ENCODE assay signal across 8 mouse cellular contexts in the genomic region with DNA sequence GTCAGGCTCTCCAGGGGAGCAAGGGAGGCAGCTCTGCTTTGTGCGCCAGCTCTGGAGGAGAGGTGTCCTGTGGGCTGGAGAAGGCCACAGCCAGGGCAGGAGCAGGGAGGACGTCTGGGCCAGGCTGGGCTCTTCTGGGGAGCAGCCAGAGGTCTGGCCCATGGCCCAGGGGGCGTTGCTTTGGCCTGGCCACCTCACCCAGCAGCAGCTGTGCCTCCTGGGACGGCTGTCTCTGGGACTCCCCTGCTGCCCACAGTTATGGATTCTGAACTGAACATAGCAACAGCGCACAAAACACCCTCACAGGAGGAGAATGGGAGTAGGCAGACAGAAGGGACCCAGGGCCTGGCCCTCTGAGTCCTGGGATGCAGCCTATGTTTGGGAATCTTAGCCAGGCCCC.
DNase-seq lines count a peak whose midpoint lies in the region; ATAC-seq and TF ChIP-seq lines count a peak whose summit lies in the region.

No protein-coding gene starts in this region.

- H3K9me3 ChIP-seq in kidney, embryonic 15.5 days (replicated peaks), result no peaks in the 10 kb centered on the region

- no peaks in the 10 kb centered on the region for H3K79me2 ChIP-seq in myocyte (ENCODE audit: control insufficient read depth, insufficient read depth)

- no peak overlapping the region for H3K4me3 ChIP-seq in kidney, embryonic 15.5 days (replicated peaks)
- H3K4me3 ChIP-seq in myocyte, result no peak overlapping the region

- no peak overlapping the region for H3K27ac ChIP-seq in kidney, embryonic 15.5 days

- TF ChIP-seq POLR2A in myocyte (IDR thresholded peaks at IDR 0.05; ENCODE audit: insufficient read length, low read depth), result peak; percentile 48

- 53% methylated on average over 5 of the region's 5 CpGs for WGBS in kidney, embryonic 15.5 days

- intact Hi-C loops in left cerebral cortex, postnatal 25 days (cut with DNase I), result no loop called here
- intact Hi-C loops in gastrocnemius, postnatal 36 days (cut with DNase I), result no loop called here

- H3K9ac ChIP-seq in kidney, embryonic 15.5 days, result no peak overlapping the region

- H3ac ChIP-seq in myocyte (ENCODE audit: control insufficient read depth, insufficient read length), result no peak overlapping the region

- H3K4me2 ChIP-seq in kidney, embryonic 15.5 days, result no peak overlapping the region
- peak overlapping the region; percentile 71 for H3K4me2 ChIP-seq in myocyte (ENCODE audit: low read depth)

- peak; percentile 44; the same call in 1 of the 2 replicates for ATAC-seq in kidney, embryonic 15.5 days (replicated peaks; ENCODE audit: low FRiP score)
- ATAC-seq in megakaryocyte progenitor cell, adult 5-6 weeks (replicated peaks; ENCODE audit: poor library complexity), result no peak

- H3K4me1 ChIP-seq in kidney, embryonic 15.5 days, result peaks cover 16% of the 10 kb centered on the region

- no peaks in the 10 kb centered on the region for H3K27me3 ChIP-seq in kidney, embryonic 15.5 days
- no peaks in the 10 kb centered on the region for H3K27me3 ChIP-seq in myocyte (ENCODE audit: control insufficient read depth, insufficient read depth, insufficient read length)

- peak; percentile 8 to 10 for DNase-seq in left cerebral cortex, postnatal 25 days (ENCODE audit: low spot score in 2 of 2)
- DNase-seq in left cerebral cortex, adult 9 months (ENCODE audit: low spot score in 2 of 2), result no peak
- peak; percentile 71 to 82 for DNase-seq in adrenal gland, postnatal 36 days
- peak; percentile 75 to 83 for DNase-seq in gastrocnemius, postnatal 36 days
- DNase-seq in urinary bladder, postnatal 10 days (ENCODE audit: low spot score), result no peak

- no peaks in the 10 kb centered on the region for H3K36me3 ChIP-seq in kidney, embryonic 15.5 days
- no peaks in the 10 kb centered on the region for H3K36me3 ChIP-seq in myocyte (ENCODE audit: control insufficient read depth, insufficient read depth)

TF ChIP-seq in myocyte, 11 proteins besides CTCF, POLR2A, EP300 and RAD21:
- TF ChIP-seq USF1 (IDR thresholded peaks at IDR 0.05; ENCODE audit: low read depth), result no peak
- peak; percentile 37 for TF ChIP-seq POLR2AphosphoS2 (IDR thresholded peaks at IDR 0.05; ENCODE audit: insufficient read length, low read depth)
- no peak for TF ChIP-seq E2F4 (IDR thresholded peaks at IDR 0.05; ENCODE audit: insufficient read depth)
- peak in 2 of 3 experiments; percentile 89 to 93 for TF ChIP-seq MYOD1 (IDR thresholded peaks at IDR 0.05; ENCODE audit: control insufficient read depth in 1 of 3, insufficient read length in 2 of 3, low read depth in 2 of 3)
- no peak for TF ChIP-seq CEBPB (IDR thresholded peaks at IDR 0.05; ENCODE audit: insufficient read depth, poor library complexity, severe bottlenecking)
- peak; percentile 93 to 98 (median 95) for TF ChIP-seq MYOG (IDR thresholded peaks at IDR 0.05; ENCODE audit: control insufficient read depth in 1 of 3, insufficient read depth in 1 of 3, insufficient read length in 2 of 3, low read depth in 2 of 3)
- peak; percentile 82 for TF ChIP-seq TCF3 (IDR thresholded peaks at IDR 0.05; ENCODE audit: insufficient read length, low read depth)
- no peak for TF ChIP-seq SRF (IDR thresholded peaks at IDR 0.05; ENCODE audit: control insufficient read depth, insufficient read length, low read depth)
- peak; percentile 91 for TF ChIP-seq TCF12 (IDR thresholded peaks at IDR 0.05; ENCODE audit: insufficient read depth, poor library complexity, severe bottlenecking)
- TF ChIP-seq MAX (IDR thresholded peaks at IDR 0.05; ENCODE audit: low read depth), result no peak
- TF ChIP-seq REST (IDR thresholded peaks at IDR 0.05; ENCODE audit: insufficient read depth, insufficient read length), result no peak

Comparison
In these comparisons a context has a peak if more than half of its experiments do, and no peak if none do; other contexts are left out.
1. DNase-seq: peak in left cerebral cortex, postnatal 25 days (2 of 2), adrenal gland, postnatal 36 days (2 of 2) and gastrocnemius, postnatal 36 days (2 of 2); none in left cerebral cortex, adult 9 months (0 of 2) and urinary bladder, postnatal 10 days (single experiment).